Mouse (Mus musculus) heart, postnatal 25 days (tissue): Measurements from ENCODE around the gene Itgae. TPM values are rescaled to one million over a fixed set of nuclear protein-coding genes. Genes with fewer than 3 reads are reported as not detected.
"Not testable (repeated sequence)": the region's sequence is repeated elsewhere in the genome, so short reads cannot be mapped to it uniquely, and the experiment has no call there.

ENCODE experiments used
- DNase-seq: peaks from one replicate; pipeline ENCODE4 v3.0.0; 2022; ENCODE audit warnings: low spot score
- intact Hi-C: fragments of 180-260 bp; cut with DNase I; formaldehyde crosslinking; loops from one replicate; pipeline ENCODE4 v1.15.1; 2025
- total RNA-seq, 2 experiments: library from RNA; stranded (reverse); gene quantifications; 2 replicates each; pipeline ENCODE4 v1.2.3; 2021

Gene Itgae
- total RNA-seq, 2 experiments from 2014 or later = 0.08 to 0.16 TPM

- intact Hi-C loops = no loop called here
- DNase-seq = no peak
Measured at GRCm38 (mm10) chr11:73090826-73091225, 443 bp downstream of the Itgae start.

GRCm38 (mm10) chr11:73092057-73092456, 1.7 kb downstream of the Itgae start:
- intact Hi-C loops = no loop called here
- no peak for DNase-seq

- DNase-seq = no peak
- intact Hi-C loops = no loop called here
Measured at GRCm38 (mm10) chr11:73092877-73093276, 2.5 kb downstream of the Itgae start.

- no peak for DNase-seq
- intact Hi-C loops = no loop called here
Measured at GRCm38 (mm10) chr11:73094231-73094995, 4.0 kb downstream of the Itgae start.

GRCm38 (mm10) chr11:73098860-73099259, 8.5 kb downstream of the Itgae start:
- DNase-seq = no peak
- intact Hi-C loops = no loop called here

- DNase-seq = no peak
- intact Hi-C loops = no loop called here
Measured at GRCm38 (mm10) chr11:73099976-73100750, 9.8 kb downstream of the Itgae start.

- intact Hi-C loops = no loop called here
- DNase-seq = no peak
Measured at GRCm38 (mm10) chr11:73101308-73101707, 10.9 kb downstream of the Itgae start.

- no peak for DNase-seq
- intact Hi-C loops = loop anchor here (5.0 kb wide), 2 partner anchors 33 to 98 kb away; no protein-coding TSS in a partner anchor
Measured at GRCm38 (mm10) chr11:73105246-73105645, 14.9 kb downstream of the Itgae start.

- not testable (repeated sequence) for DNase-seq
Measured at GRCm38 (mm10) chr11:73107358-73107757, 17.0 kb downstream of the Itgae start.

GRCm38 (mm10) chr11:73108195-73108897, 18.0 kb downstream of the Itgae start:
- DNase-seq = no peak
- intact Hi-C loops = loop anchor here (5.0 kb wide), 2 partner anchors 36 to 101 kb away; no protein-coding TSS in a partner anchor

More at GRCm38 (mm10) chr11:73107358-73107757, 17.0 kb downstream of the Itgae start:
- intact Hi-C loops = loop anchor here (5.0 kb wide), 2 partner anchors 35 to 100 kb away; no protein-coding TSS in a partner anchor

GRCm38 (mm10) chr11:73108898-73109625, 18.7 kb downstream of the Itgae start:
- intact Hi-C loops = loop anchor here (5.0 kb wide), 2 partner anchors 37 to 102 kb away; no protein-coding TSS in a partner anchor
- DNase-seq = no peak

GRCm38 (mm10) chr11:73109941-73110340, 19.6 kb downstream of the Itgae start:
- no peak for DNase-seq
- intact Hi-C loops = loop anchor here (5.0 kb wide), 2 partner anchors 38 to 103 kb away; no protein-coding TSS in a partner anchor

GRCm38 (mm10) chr11:73111414-73111813, 21.0 kb downstream of the Itgae start:
- intact Hi-C loops = no loop called here
- DNase-seq = no peak

GRCm38 (mm10) chr11:73126495-73126894, 36.1 kb downstream of the Itgae start:
- intact Hi-C loops = no loop called here
- DNase-seq = no peak

- intact Hi-C loops = no loop called here
- no peak for DNase-seq
Measured at GRCm38 (mm10) chr11:73131020-73131419, 40.6 kb downstream of the Itgae start.

- no peak for DNase-seq
- intact Hi-C loops = no loop called here
Measured at GRCm38 (mm10) chr11:73132999-73133398, 42.6 kb downstream of the Itgae start.

GRCm38 (mm10) chr11:73134222-73134621, 43.8 kb downstream of the Itgae start:
- intact Hi-C loops = no loop called here

GRCm38 (mm10) chr11:73136587-73136986, 46.2 kb downstream of the Itgae start:
- DNase-seq = no peak
- intact Hi-C loops = loop anchor here (5.0 kb wide), 2 partner anchors 36 to 146 kb away; no protein-coding TSS in a partner anchor

More at GRCm38 (mm10) chr11:73134222-73134621, 43.8 kb downstream of the Itgae start:
- no peak for DNase-seq

GRCm38 (mm10) chr11:73137116-73137515, 46.7 kb downstream of the Itgae start:
- intact Hi-C loops = loop anchor here (5.0 kb wide), 2 partner anchors 35 to 145 kb away; no protein-coding TSS in a partner anchor
- no peak for DNase-seq
